Mouse (Mus musculus) liver, embryonic 16.5 days (tissue): ENCODE results near the gene Tbc1d10b. TPM values are rescaled to one million over a fixed set of nuclear protein-coding genes. Genes with fewer than 3 reads are reported as not detected.

ENCODE experiments used
- ATAC-seq: fragments of 200-750 bp; cut with Nextera tagmentation; 2 replicates; pipeline ENCODE4 v1.8.0; 2017; ENCODE audit warnings: low read depth, mild to moderate bottlenecking, moderate number of reproducible peaks, moderate library complexity
- H3K27ac ChIP-seq: fragments of 300-500 bp; sonication (generic); 2 replicates; pipeline ENCODE4 v1.5.1; 2014; ENCODE audit warnings: mild to moderate bottlenecking, low read length
- H3K27me3 ChIP-seq: fragments of 300-500 bp; sonication (generic); 2 replicates; pipeline ENCODE4 v1.6.1; 2014; ENCODE audit warnings: low read depth, low read length, mixed read lengths; ENCODE audit not compliant: control insufficient read depth, insufficient read depth
- H3K36me3 ChIP-seq: fragments of 300-500 bp; sonication (generic); 2 replicates; pipeline ENCODE4 v1.6.1; 2014; ENCODE audit warnings: mild to moderate bottlenecking; ENCODE audit not compliant: control insufficient read depth, insufficient read depth
- H3K4me1 ChIP-seq: fragments of 300-500 bp; sonication (generic); 2 replicates; pipeline ENCODE4 v1.6.1; 2014; ENCODE audit warnings: low read depth, low read length, mixed read lengths; ENCODE audit not compliant: control insufficient read depth
- H3K4me2 ChIP-seq: fragments of 300-500 bp; sonication (generic); 2 replicates; pipeline ENCODE4 v1.6.1; 2014; ENCODE audit warnings: low read depth, low read length, mixed read lengths
- H3K4me3 ChIP-seq: fragments of 300-500 bp; sonication (generic); 2 replicates; pipeline ENCODE4 v1.5.1; 2014; ENCODE audit warnings: low read depth, mild to moderate bottlenecking, low read length
- H3K9ac ChIP-seq: fragments of 300-500 bp; sonication (generic); 2 replicates; pipeline ENCODE4 v1.6.1; 2014; ENCODE audit warnings: low read depth, low read length
- H3K9me3 ChIP-seq: fragments of 300-500 bp; sonication (generic); replicated peaks from 2 replicates; pipeline ENCODE4 v1.6.1; 2016; ENCODE audit warnings: low read length; ENCODE audit not compliant: control insufficient read depth
- WGBS: fragments of 180-500 bp; shearing (Covaris S2); extraction: QIAGEN DNeasy Blood & Tissue Kit; methylation state at CpG from one replicate; pipeline ENCODE4 v1.1.7; 2014; ENCODE audit not compliant: insufficient replicate concordance; 5-methylcytosine and 5-hydroxymethylcytosine counted together
- polyA plus RNA-seq: library from polyadenylated mRNA; unstranded; fragments of >200 nt; fragmentation: Nextera tagmentation; extraction: Ambion mirVana; gene quantifications from 2 replicates; pipeline ENCODE4 v1.2.1, GENCODE M21; 2015

The Tbc1d10b gene
- polyA plus RNA-seq, 1 experiment from 2014 or later = 15.1 TPM

DNA sequence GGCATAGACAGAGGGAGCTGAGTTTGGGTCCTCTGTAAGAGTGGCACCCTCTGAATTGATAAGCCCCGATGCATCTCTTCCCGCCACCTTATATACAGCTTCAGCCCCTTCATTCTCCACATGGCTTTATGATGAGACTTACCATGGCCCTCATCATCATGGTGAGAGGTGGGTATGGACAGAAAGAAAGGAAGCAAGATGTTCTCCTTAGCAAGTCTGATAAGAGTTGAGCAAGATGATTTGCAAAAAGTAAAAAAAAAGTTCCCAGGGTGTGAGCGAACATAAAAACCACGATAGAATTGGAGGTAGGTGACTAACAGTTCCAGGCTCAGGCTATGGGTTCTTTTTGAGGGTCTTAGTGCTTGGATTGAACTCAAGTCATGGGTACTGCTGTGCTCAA lies 10.4 kb upstream of the Tbc1d10b start:
- no peaks in the 10 kb centered on the region for H3K9me3 ChIP-seq
- no peaks in the 10 kb centered on the region for H3K36me3 ChIP-seq
- H3K4me1 ChIP-seq = peaks cover 49% of the 10 kb centered on the region
- no peaks in the 10 kb centered on the region for H3K27me3 ChIP-seq
- peak; percentile 49 for ATAC-seq
- peak overlapping the region; percentile 90 for H3K27ac ChIP-seq
- H3K4me3 ChIP-seq = peak overlapping the region; percentile 28; the same call in 1 of the 2 replicates
- 19% methylated on average over 4 of the region's 4 CpGs for WGBS
- peak overlapping the region; percentile 55 for H3K9ac ChIP-seq
- H3K4me2 ChIP-seq = peak overlapping the region; percentile 46

- Histone ChIP-seq H3K27me3 (no peaks in the 10 kb centered on the region), H3K27ac (peak overlapping the region; percentile 90), H3K4me1 (peaks cover 43% of the 10 kb centered on the region), H3K36me3 (no peaks in the 10 kb centered on the region), H3K4me3 (peak overlapping the region; percentile 28), H3K4me2 (peak overlapping the region; percentile 46), H3K9me3 (no peaks in the 10 kb centered on the region), H3K9ac (peak overlapping the region; percentile 55)
- 0 out of 2 replicates have a peak, but pooled peaks have one; percentile 7 for ATAC-seq
- WGBS = 32% methylated on average over 10 of the region's 10 CpGs
Measured at GRCm38 (mm10) chr7:127217901-127218642, 9.8 kb upstream of the Tbc1d10b start.

DNA sequence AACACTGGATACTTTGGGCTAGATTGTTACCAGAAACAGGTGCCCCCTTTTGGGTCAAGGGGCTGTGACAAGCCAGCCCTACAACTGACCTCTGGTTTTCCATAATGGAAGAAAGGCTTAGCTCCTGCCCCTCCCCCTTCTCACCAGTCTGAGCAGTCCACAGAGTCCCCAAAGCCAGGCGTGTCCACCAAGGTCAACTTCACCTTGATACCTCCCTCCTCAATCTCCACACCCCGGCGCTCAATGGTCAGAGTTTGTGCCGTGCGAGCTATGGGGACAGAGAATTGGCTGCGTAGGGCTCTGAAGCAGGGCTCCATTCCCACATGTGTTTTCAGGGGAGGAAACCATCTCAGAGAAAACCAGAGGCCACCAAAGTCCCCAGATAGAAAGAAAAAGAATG lies 9.2 kb upstream of the Tbc1d10b start:
- H3K9me3 ChIP-seq = no peaks in the 10 kb centered on the region
- no peaks in the 10 kb centered on the region for H3K36me3 ChIP-seq
- H3K27me3 ChIP-seq = no peaks in the 10 kb centered on the region
- H3K4me3 ChIP-seq = peak overlapping the region; percentile 28
- H3K9ac ChIP-seq = peak overlapping the region; percentile 55
- peak overlapping the region; percentile 46 for H3K4me2 ChIP-seq
- no peak for ATAC-seq
- peak overlapping the region; percentile 90 for H3K27ac ChIP-seq
- 68% methylated on average over 6 of the region's 6 CpGs for WGBS
- peaks cover 38% of the 10 kb centered on the region for H3K4me1 ChIP-seq

GRCm38 (mm10) chr7:127216307-127216706 lies 8.0 kb upstream of the Tbc1d10b start:
- no peak for ATAC-seq
- Histone ChIP-seq H3K27me3 (no peaks in the 10 kb centered on the region), H3K9me3 (no peaks in the 10 kb centered on the region), H3K4me1 (peaks cover 38% of the 10 kb centered on the region), H3K4me3 (no peak overlapping the region), H3K27ac (no peak overlapping the region), H3K36me3 (no peaks in the 10 kb centered on the region), H3K4me2 (no peak overlapping the region), H3K9ac (no peak overlapping the region)
- WGBS = 72% methylated on average over 5 of the region's 5 CpGs

- H3K27me3 ChIP-seq = no peaks in the 10 kb centered on the region
- peak overlapping the region; percentile 37 for H3K4me3 ChIP-seq
- peak overlapping the region; percentile 8; the same call in 1 of the 2 replicates for H3K27ac ChIP-seq
- peak; percentile 22; the same call in 1 of the 2 replicates for ATAC-seq
- 29% methylated on average over 33 of the region's 33 CpGs for WGBS
- no peaks in the 10 kb centered on the region for H3K36me3 ChIP-seq
- no peaks in the 10 kb centered on the region for H3K9me3 ChIP-seq
- peaks cover 42% of the 10 kb centered on the region for H3K4me1 ChIP-seq
- H3K9ac ChIP-seq = peak overlapping the region; percentile 45
- peak overlapping the region; percentile 52 for H3K4me2 ChIP-seq
Measured at GRCm38 (mm10) chr7:127214981-127215871, 7.0 kb upstream of the Tbc1d10b start.

DNA sequence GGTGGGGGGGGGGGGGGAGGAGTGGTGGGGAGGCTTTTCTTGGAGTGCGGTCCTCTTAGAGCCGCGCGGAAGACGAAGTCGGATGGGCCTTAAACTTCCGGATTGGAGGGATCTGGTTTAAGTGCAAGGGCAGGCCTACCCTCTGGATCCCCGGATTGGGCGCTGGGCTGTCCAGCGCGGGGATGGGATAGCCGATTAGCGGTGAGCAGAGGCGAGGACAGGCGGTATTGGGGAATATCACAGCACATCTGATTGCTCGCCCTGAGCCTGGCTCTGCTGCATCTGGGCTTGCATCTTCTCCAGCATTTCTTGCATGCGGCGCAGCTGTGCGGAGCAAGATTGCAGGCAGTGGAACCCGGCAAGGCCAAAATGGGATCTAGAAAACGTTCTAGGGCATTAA lies 6.3 kb upstream of the Tbc1d10b start:
- no peaks in the 10 kb centered on the region for H3K27me3 ChIP-seq
- H3K4me3 ChIP-seq = no peak overlapping the region
- WGBS = 74% methylated on average over 21 of the region's 21 CpGs
- H3K27ac ChIP-seq = no peak overlapping the region
- H3K9ac ChIP-seq = no peak overlapping the region
- H3K9me3 ChIP-seq = no peaks in the 10 kb centered on the region
- H3K4me2 ChIP-seq = no peak overlapping the region
- H3K4me1 ChIP-seq = peaks cover 49% of the 10 kb centered on the region
- no peak for ATAC-seq
- no peaks in the 10 kb centered on the region for H3K36me3 ChIP-seq

DNA sequence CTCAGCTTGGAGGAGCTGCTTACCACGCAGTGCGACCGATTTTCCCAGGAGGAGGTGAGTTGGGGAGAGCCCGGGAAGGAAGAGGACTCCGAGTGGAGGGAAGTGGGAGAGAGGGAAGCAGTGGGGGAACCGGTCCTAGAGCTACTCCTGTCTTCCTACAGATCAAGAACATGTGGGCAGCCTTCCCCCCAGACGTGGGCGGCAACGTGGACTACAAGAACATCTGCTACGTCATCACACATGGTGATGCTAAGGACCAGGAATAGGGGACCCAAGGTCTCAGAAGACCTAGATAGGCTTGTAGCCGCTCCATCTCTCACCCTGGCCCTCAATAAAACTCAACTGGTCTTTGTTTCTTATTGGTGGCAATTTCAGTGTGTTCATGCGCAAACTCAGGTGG lies 5.7 kb upstream of the Tbc1d10b start:
- no peak overlapping the region for H3K4me3 ChIP-seq
- H3K4me1 ChIP-seq = peaks cover 46% of the 10 kb centered on the region
- 64% methylated on average over 12 of the region's 12 CpGs for WGBS
- H3K4me2 ChIP-seq = no peak overlapping the region
- H3K36me3 ChIP-seq = no peaks in the 10 kb centered on the region
- no peak for ATAC-seq
- H3K9ac ChIP-seq = no peak overlapping the region
- no peaks in the 10 kb centered on the region for H3K27me3 ChIP-seq
- H3K27ac ChIP-seq = no peak overlapping the region
- H3K9me3 ChIP-seq = no peaks in the 10 kb centered on the region

GRCm38 (mm10) chr7:127213485-127213884 lies 5.2 kb upstream of the Tbc1d10b start:
- Histone ChIP-seq H3K9ac (no peak overlapping the region), H3K4me1 (peaks cover 41% of the 10 kb centered on the region), H3K27me3 (no peaks in the 10 kb centered on the region), H3K27ac (no peak overlapping the region), H3K4me2 (no peak overlapping the region), H3K9me3 (no peaks in the 10 kb centered on the region), H3K4me3 (no peak overlapping the region), H3K36me3 (no peaks in the 10 kb centered on the region)
- no peak for ATAC-seq
- WGBS = 30% methylated on average over 7 of the region's 7 CpGs
